Mouse (Mus musculus) olfactory bulb, adult 2 months (tissue): ENCODE measurements around the gene Cst13.

Experiments used
- CTCF ChIP-seq: fragments of 200-500 bp; IDR thresholded peaks from 2 replicates; pipeline ENCODE4 v1.5.1; 2012; ENCODE audit warnings: low read depth, mild to moderate bottlenecking, low read length, moderate library complexity; ENCODE audit not compliant: insufficient read depth
- POLR2A ChIP-seq: fragments of 200-500 bp; IDR thresholded peaks from 2 replicates; pipeline ENCODE4 v1.6.1; 2012; ENCODE audit warnings: mild to moderate bottlenecking, low read depth, low read length, moderate library complexity; ENCODE audit not compliant: insufficient read depth

DNA sequence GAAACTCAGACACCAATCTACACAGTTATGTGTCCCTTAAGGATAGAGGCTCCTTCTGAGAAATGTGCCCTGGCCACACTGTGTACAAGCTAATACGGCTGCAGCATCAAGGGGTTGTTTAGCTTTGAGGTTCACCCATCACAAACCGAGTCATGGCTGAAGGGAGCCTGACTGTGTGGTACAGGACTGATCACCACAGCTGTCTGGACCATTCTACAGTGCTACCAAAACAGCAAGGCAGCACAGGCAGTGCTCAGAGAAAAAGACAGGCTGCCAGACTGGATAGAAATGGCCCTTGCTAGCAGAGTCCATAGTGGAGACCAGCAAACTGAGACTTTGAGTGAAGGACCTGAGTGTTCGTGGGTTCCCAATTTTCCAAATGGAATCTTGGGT, 54.3 kb downstream of the Cst13 start:
- TF ChIP-seq CTCF (no peak), POLR2A (no peak)
